Mouse (Mus musculus) lung, embryonic 16.5 days (tissue): ENCODE results near the gene Cd84. TPM values are rescaled to one million over a fixed set of nuclear protein-coding genes. Genes with fewer than 3 reads are reported as not detected.
"Not testable (repeated sequence)": the region's sequence is repeated elsewhere in the genome, so short reads cannot be mapped to it uniquely, and the experiment has no call there.

Experiments used
- ATAC-seq: fragments of 200-750 bp; cut with Nextera tagmentation; 2 replicates; pipeline ENCODE4 v1.8.0; 2017; ENCODE audit warnings: low read depth, mild to moderate bottlenecking, moderate library complexity
- H3K27ac ChIP-seq: fragments of 300-500 bp; sonication (generic); 2 replicates; pipeline ENCODE4 v1.5.1; 2014; ENCODE audit warnings: mild to moderate bottlenecking, control low read depth, low read length
- H3K27me3 ChIP-seq: fragments of 300-500 bp; sonication (generic); 2 replicates; pipeline ENCODE4 v1.6.1; 2014; ENCODE audit warnings: low read depth, low read length, mixed read lengths; ENCODE audit not compliant: control insufficient read depth, insufficient read depth
- H3K36me3 ChIP-seq: fragments of 300-500 bp; sonication (generic); 2 replicates; pipeline ENCODE4 v1.6.1; 2014; ENCODE audit warnings: low read length; ENCODE audit not compliant: control insufficient read depth, insufficient read depth
- H3K4me1 ChIP-seq: fragments of 300-500 bp; sonication (generic); replicated peaks from 2 replicates; pipeline ENCODE4 v1.6.1; 2014; ENCODE audit warnings: low read length, mixed read lengths; ENCODE audit not compliant: control insufficient read depth, insufficient read depth
- H3K4me2 ChIP-seq: fragments of 300-500 bp; sonication (generic); 2 replicates; pipeline ENCODE4 v1.6.1; 2014; ENCODE audit warnings: low read depth, low read length, control low read depth
- H3K4me3 ChIP-seq: fragments of 300-500 bp; sonication (generic); 2 replicates; pipeline ENCODE4 v1.5.1; 2014; ENCODE audit warnings: mild to moderate bottlenecking, low read length, control low read depth
- H3K9ac ChIP-seq: fragments of 300-500 bp; sonication (generic); 2 replicates; pipeline ENCODE4 v1.6.1; 2014; ENCODE audit warnings: low read length, control low read depth
- H3K9me3 ChIP-seq: fragments of 300-500 bp; sonication (generic); 2 replicates; pipeline ENCODE4 v1.6.1; 2016; ENCODE audit warnings: low read length; ENCODE audit not compliant: control insufficient read depth
- WGBS: fragments of 180-500 bp; shearing (Covaris S2); extraction: QIAGEN DNeasy Blood & Tissue Kit; methylation state at CpG from one replicate; pipeline ENCODE4 v1.1.7; 2014; 5-methylcytosine and 5-hydroxymethylcytosine counted together
- polyA plus RNA-seq: library from polyadenylated mRNA; unstranded; fragments of >200 nt; fragmentation: Nextera tagmentation; extraction: Ambion mirVana; gene quantifications from 2 replicates; pipeline ENCODE4 v1.2.1, GENCODE M21; 2015

Gene Cd84
- polyA plus RNA-seq, 1 experiment from 2014 or later = 2.1 TPM

DNA sequence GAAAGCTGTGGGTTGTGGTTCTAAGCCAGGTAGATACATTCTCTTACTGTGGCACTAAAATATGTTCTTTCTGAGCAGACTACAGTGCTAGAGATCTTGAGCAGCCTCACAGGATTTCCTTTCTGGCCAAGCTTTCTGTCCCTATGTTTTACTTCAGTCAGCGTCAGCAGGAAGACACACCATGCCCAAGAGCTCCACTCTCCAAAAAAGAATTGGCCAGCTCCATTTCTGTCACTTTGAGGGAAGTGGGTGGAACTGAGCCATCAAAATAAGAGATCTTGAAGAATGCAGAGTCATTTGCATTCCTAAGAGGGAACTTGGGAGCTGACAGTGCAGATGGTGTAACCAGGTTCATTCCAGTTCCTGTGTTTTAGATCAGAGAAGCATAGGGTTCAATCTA is 47.5 kb downstream of the Cd84 start:
- H3K27ac ChIP-seq = no peak overlapping the region
- H3K4me3 ChIP-seq = no peak overlapping the region
- no peaks in the 10 kb centered on the region for H3K9me3 ChIP-seq
- H3K4me1 ChIP-seq = no peaks in the 10 kb centered on the region
- no peak for ATAC-seq
- no peak overlapping the region for H3K4me2 ChIP-seq
- H3K27me3 ChIP-seq = no peaks in the 10 kb centered on the region
- 84% methylated on average over 1 of the region's 1 CpGs for WGBS
- no peaks in the 10 kb centered on the region for H3K36me3 ChIP-seq
- H3K9ac ChIP-seq = no peak overlapping the region

DNA sequence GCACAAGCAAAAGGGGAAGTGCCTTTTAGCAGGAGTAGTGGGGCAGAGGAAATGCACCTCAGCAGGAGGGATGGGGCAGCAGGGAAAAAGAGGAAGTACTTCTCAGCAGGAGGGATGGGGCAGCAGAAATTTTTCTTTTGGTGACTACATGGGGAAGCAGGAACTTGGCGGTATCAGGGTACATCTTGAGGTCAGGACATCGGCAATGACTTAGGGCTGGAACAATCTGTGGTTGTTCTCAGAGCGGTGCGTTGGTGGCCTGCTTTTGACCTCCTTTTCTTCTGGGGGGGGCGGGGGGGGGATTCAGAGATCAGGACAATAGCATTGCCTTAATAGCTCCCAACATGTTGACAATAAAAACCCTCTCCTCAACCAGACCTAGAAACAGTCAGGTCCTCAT is 55.9 kb downstream of the Cd84 start, which contains the start of gene Gm10521:
Gene Gm10521, plus strand, starts transcription at position 301 of the 400 bp plus-strand sequence.
- 71% methylated on average over 5 of the region's 5 CpGs for WGBS
- H3K4me1 ChIP-seq, ATAC-seq, H3K27me3 ChIP-seq, H3K27ac ChIP-seq, H3K9ac ChIP-seq, H3K36me3 ChIP-seq, H3K9me3 ChIP-seq, H3K4me3 ChIP-seq, H3K4me2 ChIP-seq: not testable (repeated sequence)

DNA sequence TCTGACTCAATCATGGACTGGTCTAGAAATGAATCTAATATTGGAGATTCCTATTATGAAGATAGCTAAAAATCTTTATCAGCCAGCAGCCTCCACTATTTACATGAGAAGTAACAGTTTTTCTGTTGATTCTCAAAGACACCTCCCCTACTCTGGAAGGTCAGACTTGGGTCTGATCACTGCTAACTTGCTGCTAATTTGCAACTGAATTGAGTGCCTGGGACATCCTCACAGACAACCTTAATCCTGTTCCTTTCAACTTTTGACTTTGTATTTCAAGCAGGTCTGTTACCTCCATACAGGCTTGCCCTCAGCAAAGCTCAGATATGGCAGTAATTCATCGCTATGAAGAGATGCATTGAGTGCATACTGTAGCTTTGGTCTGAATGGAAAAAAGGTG is 64.5 kb downstream of the Cd84 start:
- Histone ChIP-seq H3K27me3 (no peaks in the 10 kb centered on the region), H3K27ac (no peak overlapping the region), H3K4me3 (no peak overlapping the region), H3K4me1 (no peaks in the 10 kb centered on the region), H3K4me2 (no peak overlapping the region), H3K9ac (no peak overlapping the region), H3K36me3 (no peaks in the 10 kb centered on the region), H3K9me3 (no peaks in the 10 kb centered on the region)
- WGBS = 62% methylated on average over 1 of the region's 1 CpGs
- no peak for ATAC-seq

DNA sequence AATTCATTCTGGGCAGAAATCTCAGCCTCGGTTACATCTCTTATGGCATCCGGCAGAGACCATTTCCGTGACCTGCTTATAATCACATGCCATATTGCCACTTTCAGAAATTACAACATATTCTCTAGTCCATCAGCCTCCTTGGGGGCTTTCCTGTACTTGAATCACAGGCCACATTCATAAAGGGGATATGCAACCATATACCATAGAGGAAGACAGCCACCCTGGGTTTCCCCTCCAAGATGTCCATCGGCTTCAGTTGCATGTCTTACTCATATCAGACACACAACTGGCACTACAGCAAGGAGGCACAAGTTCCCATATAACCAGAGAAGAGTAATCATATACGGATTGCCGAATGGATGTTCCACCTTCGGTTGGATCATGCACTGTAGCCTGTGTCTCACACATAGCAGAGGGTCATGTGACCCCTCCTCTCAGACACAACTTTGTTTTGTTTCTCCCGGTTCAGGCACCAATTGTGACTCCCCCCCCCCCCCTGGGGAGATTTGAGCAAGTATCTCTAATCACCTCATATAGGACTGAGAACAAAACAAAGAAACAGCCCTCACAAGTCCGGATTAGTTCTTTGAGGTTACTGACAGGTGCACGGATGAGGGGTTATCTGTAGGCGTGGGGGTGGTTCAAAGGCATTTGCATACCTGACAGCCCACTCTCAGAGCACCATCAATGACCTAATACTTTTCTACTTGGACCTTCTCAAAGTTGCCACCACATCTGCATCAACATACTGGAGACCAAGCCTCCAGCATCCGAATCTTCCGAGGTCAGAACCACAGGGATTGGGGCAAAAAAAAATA is 76.4 kb downstream of the Cd84 start:
- Histone ChIP-seq H3K4me1 (no peaks in the 10 kb centered on the region), H3K27me3 (no peaks in the 10 kb centered on the region), H3K4me3 (no peak overlapping the region), H3K4me2 (no peak overlapping the region), H3K36me3 (no peaks in the 10 kb centered on the region), H3K9me3 (no peaks in the 10 kb centered on the region), H3K9ac (no peak overlapping the region), H3K27ac (no peak overlapping the region)
- no peak for ATAC-seq
- 75% methylated on average over 13 of the region's 13 CpGs for WGBS

DNA sequence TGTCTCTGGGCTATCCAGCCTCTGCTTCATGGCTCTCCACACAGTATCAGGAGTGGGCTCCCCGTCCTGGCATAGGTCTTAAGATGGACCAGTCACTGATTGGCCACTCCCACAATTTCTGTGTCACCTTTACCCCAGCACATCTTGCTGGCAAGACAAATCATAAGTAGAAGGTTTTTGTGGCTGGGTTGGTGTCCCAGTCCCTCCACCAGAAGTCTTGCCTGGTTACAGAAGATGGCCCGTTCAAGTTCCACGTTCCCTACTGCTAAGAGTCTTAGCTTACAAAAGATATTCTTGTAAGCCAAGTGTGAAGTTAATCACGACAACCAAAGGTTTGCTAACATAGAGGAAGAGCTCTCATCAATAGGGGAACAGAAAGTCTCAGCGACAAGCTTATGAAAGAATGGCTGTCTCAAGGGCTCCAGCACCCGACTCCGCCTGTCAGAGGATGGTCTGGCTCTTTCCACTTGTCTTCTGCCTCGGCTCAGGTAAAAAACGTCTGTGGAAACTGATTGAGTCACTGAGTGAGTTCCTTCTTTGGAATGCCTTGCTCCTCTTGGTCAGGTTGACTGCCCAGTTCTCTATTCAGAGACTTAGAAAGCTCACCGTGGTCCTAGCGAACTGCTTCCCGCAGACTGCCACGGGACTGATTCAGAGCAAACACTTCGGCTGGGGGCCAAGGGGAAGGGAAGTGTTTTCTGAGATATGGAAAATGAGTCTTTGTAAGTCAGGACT is 78.0 kb downstream of the Cd84 start, which contains the start of gene Slamf6:
Gene Slamf6, plus strand, starts transcription at position 211 of the 735 bp plus-strand sequence.
- Histone ChIP-seq H3K4me1 (no peaks in the 10 kb centered on the region), H3K4me3 (no peak within 1 kb of the TSS), H3K9ac (no peak within 1 kb of the TSS), H3K27ac (no peak within 1 kb of the TSS), H3K4me2 (no peak within 1 kb of the TSS; the same call in 1 of the 2 replicates), H3K9me3 (no peaks in the 10 kb centered on the region), H3K27me3 (no peaks in the 10 kb centered on the region), H3K36me3 (no peaks in the 10 kb centered on the region)
- no peak for ATAC-seq
- 55% methylated on average over 14 of the region's 14 CpGs for WGBS

DNA sequence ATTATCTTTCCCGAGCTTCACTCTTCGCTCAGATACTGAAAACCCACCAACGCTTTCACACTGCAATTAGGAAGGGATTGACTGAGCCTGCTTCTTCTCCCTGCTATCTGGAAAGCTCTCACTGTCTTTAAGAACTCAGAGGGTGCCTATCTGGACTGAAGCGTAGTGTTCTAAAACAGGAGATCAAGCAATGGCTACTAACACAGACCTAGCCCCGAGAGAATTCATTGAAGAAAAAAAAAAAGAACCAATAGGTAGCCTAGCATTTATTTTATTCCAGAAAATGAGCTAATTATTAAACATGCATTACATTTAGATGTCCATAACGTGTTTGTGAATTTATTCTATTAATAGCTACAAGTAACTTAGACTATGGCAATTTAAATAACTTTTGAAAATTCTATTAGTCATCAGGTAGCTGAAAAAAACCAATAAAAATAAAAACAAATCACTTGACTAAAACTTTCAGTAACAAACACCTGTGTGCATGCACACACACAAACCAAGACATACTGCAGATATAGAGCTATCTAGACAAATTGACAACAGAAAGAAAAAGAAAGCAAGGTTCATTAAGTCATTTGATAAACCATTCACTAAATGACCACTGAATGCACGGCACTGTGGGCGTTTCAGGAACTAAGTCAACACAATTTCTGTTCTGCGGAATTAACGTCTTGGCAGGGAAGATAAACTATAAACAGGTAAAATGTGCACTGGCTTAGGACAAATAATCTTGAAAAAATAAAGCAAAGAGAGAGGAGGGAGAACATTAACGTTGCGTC is 78.8 kb downstream of the Cd84 start:
- H3K36me3 ChIP-seq = no peaks in the 10 kb centered on the region
- H3K27ac ChIP-seq = no peak overlapping the region
- no peak overlapping the region; the same call in 1 of the 2 replicates for H3K4me2 ChIP-seq
- no peak overlapping the region for H3K9ac ChIP-seq
- H3K9me3 ChIP-seq = no peaks in the 10 kb centered on the region
- ATAC-seq = no peak
- WGBS = 71% methylated on average over 12 of the region's 12 CpGs
- no peaks in the 10 kb centered on the region for H3K4me1 ChIP-seq
- no peak overlapping the region for H3K4me3 ChIP-seq
- no peaks in the 10 kb centered on the region for H3K27me3 ChIP-seq

DNA sequence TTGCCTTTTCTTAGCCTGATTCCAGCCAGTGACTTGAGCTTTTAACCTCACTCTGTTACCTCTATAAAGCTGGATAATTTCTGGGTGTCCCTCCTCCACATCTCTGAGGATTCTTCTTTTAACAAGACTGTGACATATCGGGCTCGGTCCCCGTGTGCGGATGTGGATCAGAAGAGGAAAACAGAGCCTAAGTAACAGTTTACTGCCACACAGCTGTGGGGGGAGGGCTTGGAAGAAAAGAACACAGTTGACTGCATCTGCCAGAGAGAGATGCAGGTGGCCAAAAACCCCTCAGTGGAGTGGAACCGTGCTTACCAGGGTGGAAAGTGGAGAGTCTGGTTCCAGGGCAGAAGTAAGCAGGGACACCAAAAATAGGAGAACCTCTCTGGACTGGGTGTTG is 79.7 kb downstream of the Cd84 start:
- H3K27ac ChIP-seq = no peak overlapping the region
- WGBS = 84% methylated on average over 5 of the region's 5 CpGs

DNA sequence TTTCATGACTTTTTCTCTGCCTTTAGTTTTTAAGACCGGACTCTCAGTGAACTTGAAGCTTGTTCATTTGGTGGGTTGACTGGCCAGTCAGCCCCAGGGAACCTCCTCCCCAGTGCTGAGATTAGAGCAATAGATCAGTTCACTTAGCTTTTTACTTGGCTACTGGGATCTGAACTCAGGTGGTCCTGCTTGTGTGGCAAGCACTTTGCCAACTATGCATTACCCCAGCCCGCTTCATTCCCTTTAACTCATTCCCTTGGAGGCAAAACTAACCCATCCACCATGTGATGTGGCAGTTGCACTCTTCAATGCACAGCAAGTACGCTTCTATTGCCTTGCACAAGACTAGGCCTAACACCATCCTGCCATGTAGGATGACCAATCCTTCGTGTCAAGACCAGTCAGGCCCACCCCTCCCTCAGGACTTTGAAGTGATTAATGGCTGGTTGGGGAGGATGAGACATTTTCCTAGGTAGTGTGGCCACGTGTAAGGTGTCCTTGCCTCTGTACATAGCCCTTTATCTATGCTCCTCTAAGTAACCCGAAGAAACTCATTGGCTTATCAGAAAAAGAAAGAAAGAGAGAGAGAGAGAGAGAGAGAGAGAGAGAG is 80.5 kb downstream of the Cd84 start:
- ATAC-seq = no peak
- 77% methylated on average over 6 of the region's 6 CpGs for WGBS

More for the DNA sequence above, 79.7 kb downstream of the Cd84 start:
- ATAC-seq = no peak
- no peak overlapping the region for H3K4me2 ChIP-seq
- H3K9ac ChIP-seq = no peak overlapping the region
- no peak overlapping the region for H3K4me3 ChIP-seq
- H3K9me3 ChIP-seq = no peaks in the 10 kb centered on the region
- H3K27me3 ChIP-seq = no peaks in the 10 kb centered on the region
- H3K4me1 ChIP-seq = no peaks in the 10 kb centered on the region
- H3K36me3 ChIP-seq = no peaks in the 10 kb centered on the region

More for the DNA sequence above, 80.5 kb downstream of the Cd84 start:
- Histone ChIP-seq H3K4me3 (no peak overlapping the region), H3K36me3 (no peaks in the 10 kb centered on the region), H3K27me3 (no peaks in the 10 kb centered on the region), H3K9ac (no peak overlapping the region), H3K4me1 (no peaks in the 10 kb centered on the region), H3K4me2 (no peak overlapping the region), H3K9me3 (no peaks in the 10 kb centered on the region), H3K27ac (no peak overlapping the region)
